Mouse (Mus musculus): ENCODE data around the gene Med4.
"Not testable (repeated sequence)": the region's sequence is repeated elsewhere in the genome, so short reads cannot be mapped to it uniquely, and the experiment has no call there.

GRCm38 (mm10) chr14:73528661-73529060, 18.8 kb downstream of the Med4 start:
- TF ChIP-seq CTCF (IDR thresholded peaks at IDR 0.05; ENCODE audit: control insufficient read depth, insufficient read depth, low read length); POLR2A (IDR thresholded peaks at IDR 0.05; ENCODE audit: borderline replicate concordance, control insufficient read depth, low read depth, low read length): not testable (repeated sequence)
